Mouse (Mus musculus) hindbrain, embryonic 13.5 days (tissue): ENCODE results near the gene Alox15. TPM values are rescaled to one million over a fixed set of nuclear protein-coding genes. Genes with fewer than 3 reads are reported as not detected.

Experiments
- ATAC-seq: fragments of 200-750 bp; cut with Nextera tagmentation; 2 replicates; pipeline ENCODE4 v1.8.0; 2017; ENCODE audit warnings: moderate TSS enrichment; ENCODE audit not compliant: low FRiP score
- H3K27ac ChIP-seq: fragments of 300-500 bp; sonication (generic); 2 replicates; pipeline ENCODE4 v1.5.1; 2015; ENCODE audit warnings: inconsistent platforms, mild to moderate bottlenecking, moderate library complexity
- H3K27me3 ChIP-seq: fragments of 300-500 bp; sonication (generic); 2 replicates; pipeline ENCODE4 v1.6.1; 2015; ENCODE audit warnings: mild to moderate bottlenecking, inconsistent platforms
- H3K36me3 ChIP-seq: fragments of 300-500 bp; sonication (generic); 2 replicates; pipeline ENCODE4 v1.6.1; 2015; ENCODE audit warnings: mild to moderate bottlenecking, inconsistent platforms
- H3K4me1 ChIP-seq: fragments of 300-500 bp; sonication (generic); replicated peaks from 2 replicates; pipeline ENCODE4 v1.6.1; 2015; ENCODE audit warnings: inconsistent platforms
- H3K4me2 ChIP-seq: fragments of 300-500 bp; sonication (generic); 2 replicates; pipeline ENCODE4 v1.6.1; 2015; ENCODE audit warnings: inconsistent platforms, mild to moderate bottlenecking, moderate library complexity
- H3K4me3 ChIP-seq: fragments of 300-500 bp; sonication (generic); 2 replicates; pipeline ENCODE4 v1.5.1; 2015; ENCODE audit warnings: mild to moderate bottlenecking, inconsistent platforms
- H3K9ac ChIP-seq: fragments of 300-500 bp; sonication (generic); 2 replicates; pipeline ENCODE4 v1.6.1; 2015; ENCODE audit warnings: mild to moderate bottlenecking, inconsistent platforms
- H3K9me3 ChIP-seq: fragments of 300-500 bp; sonication (generic); 2 replicates; pipeline ENCODE4 v1.6.1; 2016; ENCODE audit warnings: inconsistent platforms
- WGBS: fragments of 180-500 bp; shearing (Covaris S2); methylation state at CpG from one replicate; pipeline ENCODE4 v1.1.7; 2015; 5-methylcytosine and 5-hydroxymethylcytosine counted together
- polyA plus RNA-seq: library from polyadenylated mRNA; unstranded; fragments of >200 nt; fragmentation: Nextera tagmentation; extraction: Ambion mirVana; gene quantifications from 2 replicates; pipeline ENCODE4 v1.2.1, GENCODE M21; 2015

Gene Alox15
- polyA plus RNA-seq, 1 experiment from 2014 or later = 0.10 TPM

DNA sequence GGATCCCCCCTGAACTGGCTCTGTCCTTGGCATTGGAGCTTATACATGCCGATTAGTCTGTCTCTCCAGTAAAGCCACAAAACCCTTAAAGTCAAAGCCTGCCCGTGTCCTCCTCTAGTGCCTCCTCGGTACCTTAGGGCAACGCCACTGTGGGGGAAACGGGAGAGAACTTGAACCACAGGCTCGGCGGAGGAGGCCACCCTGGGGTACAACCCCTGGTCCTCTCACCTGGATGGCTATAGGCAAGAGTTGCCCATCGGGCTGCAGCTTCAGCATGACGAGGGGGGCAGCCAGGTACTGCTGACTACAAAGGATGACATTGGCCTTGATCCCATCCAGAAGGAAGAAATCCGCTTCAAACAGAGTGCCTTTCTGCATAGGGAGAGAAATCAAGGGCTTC, 4.0 kb downstream of the Alox15 start:
- Histone ChIP-seq H3K4me2 (no peak overlapping the region), H3K36me3 (no peaks in the 10 kb centered on the region), H3K4me3 (no peak overlapping the region), H3K27me3 (peaks cover 55% of the 10 kb centered on the region), H3K9ac (no peak overlapping the region), H3K9me3 (no peaks in the 10 kb centered on the region), H3K27ac (no peak overlapping the region), H3K4me1 (peaks cover 13% of the 10 kb centered on the region)
- no peak for ATAC-seq
- WGBS = 86% methylated on average over 10 of the region's 10 CpGs

- Histone ChIP-seq H3K27ac (no peak overlapping the region), H3K9ac (no peak overlapping the region), H3K4me3 (no peak overlapping the region), H3K36me3 (no peaks in the 10 kb centered on the region), H3K4me2 (no peak overlapping the region), H3K27me3 (peaks cover 32% of the 10 kb centered on the region), H3K4me1 (no peaks in the 10 kb centered on the region), H3K9me3 (no peaks in the 10 kb centered on the region)
- WGBS = 92% methylated on average over 8 of the region's 8 CpGs
- ATAC-seq = no peak
Observed at GRCm38 (mm10) chr11:70345546-70345945, 6.3 kb downstream of the Alox15 start.

DNA sequence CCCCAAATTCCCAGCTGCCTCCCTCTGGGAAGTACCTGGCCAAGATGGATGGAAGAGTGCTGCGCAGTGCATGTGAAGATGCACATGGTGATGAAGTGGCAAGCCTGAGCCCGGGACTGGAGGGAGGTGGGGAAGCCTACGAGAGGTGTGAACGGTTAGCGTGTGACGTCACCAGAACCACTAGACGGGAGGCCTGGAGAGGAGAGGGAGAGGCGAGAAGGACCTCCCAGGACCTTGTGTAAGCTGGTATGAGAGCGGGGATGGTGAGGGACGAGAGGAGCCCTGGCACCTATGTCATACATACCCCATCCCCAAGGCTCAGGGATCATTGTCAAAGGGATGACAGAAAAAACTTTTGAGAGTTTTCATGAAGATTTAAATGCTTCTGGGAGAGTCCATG, 6.8 kb downstream of the Alox15 start:
- Histone ChIP-seq H3K4me2 (no peak overlapping the region), H3K36me3 (no peaks in the 10 kb centered on the region), H3K27ac (no peak overlapping the region), H3K4me1 (no peaks in the 10 kb centered on the region), H3K4me3 (no peak overlapping the region), H3K27me3 (peaks cover 28% of the 10 kb centered on the region), H3K9ac (no peak overlapping the region), H3K9me3 (no peaks in the 10 kb centered on the region)
- 89% methylated on average over 10 of the region's 10 CpGs for WGBS
- no peak for ATAC-seq

- Histone ChIP-seq H3K4me1 (no peaks in the 10 kb centered on the region), H3K27ac (no peak overlapping the region), H3K36me3 (no peaks in the 10 kb centered on the region), H3K9ac (no peak overlapping the region), H3K4me3 (no peak overlapping the region), H3K9me3 (no peaks in the 10 kb centered on the region), H3K27me3 (peaks cover 4% of the 10 kb centered on the region; the same call in 1 of the 2 replicates), H3K4me2 (no peak overlapping the region)
- ATAC-seq = no peak
- WGBS = 53% methylated on average over 7 of the region's 7 CpGs
Observed at GRCm38 (mm10) chr11:70339481-70339880, 12.3 kb downstream of the Alox15 start.

DNA sequence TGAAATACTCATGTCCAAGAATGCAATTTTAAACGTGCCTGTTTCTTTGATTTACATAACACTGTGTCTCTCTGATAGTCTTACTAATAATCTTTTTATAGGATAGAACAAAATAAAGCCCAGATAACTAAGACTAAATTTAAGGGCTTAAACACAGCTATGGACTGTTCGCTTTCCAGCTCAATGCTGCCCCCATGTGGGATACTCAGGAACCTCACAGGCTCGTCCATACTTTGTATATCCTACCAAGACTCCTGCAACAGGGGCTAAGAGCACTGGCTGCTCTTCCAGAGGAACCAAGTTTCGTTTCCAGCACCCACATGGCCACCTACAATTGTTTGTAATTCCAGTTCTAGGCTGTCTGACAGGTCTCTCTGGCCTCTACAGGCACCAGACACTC, 17.4 kb downstream of the Alox15 start:
- no peak for ATAC-seq
- Histone ChIP-seq H3K36me3 (no peaks in the 10 kb centered on the region), H3K27me3 (peaks cover 4% of the 10 kb centered on the region; the same call in 1 of the 2 replicates), H3K9me3 (no peaks in the 10 kb centered on the region), H3K27ac (no peak overlapping the region), H3K4me1 (no peaks in the 10 kb centered on the region), H3K9ac (no peak overlapping the region), H3K4me2 (no peak overlapping the region), H3K4me3 (no peak overlapping the region)
- WGBS = 32% methylated on average over 4 of the region's 4 CpGs

GRCm38 (mm10) chr11:70324726-70325125, 27.1 kb downstream of the Alox15 start:
- no peak overlapping the region for H3K4me3 ChIP-seq
- ATAC-seq = no peak
- H3K36me3 ChIP-seq = no peaks in the 10 kb centered on the region
- no peak overlapping the region for H3K4me2 ChIP-seq
- 88% methylated on average over 8 of the region's 8 CpGs for WGBS
- no peaks in the 10 kb centered on the region for H3K9me3 ChIP-seq
- no peak overlapping the region for H3K9ac ChIP-seq
- H3K27ac ChIP-seq = no peak overlapping the region
- H3K27me3 ChIP-seq = peaks cover 54% of the 10 kb centered on the region
- peaks cover 7% of the 10 kb centered on the region for H3K4me1 ChIP-seq

GRCm38 (mm10) chr11:70322528-70322927, 29.3 kb downstream of the Alox15 start, which contains the start of gene Alox12e:
Gene Alox12e (minus strand): TSS chr11:70322628.
- 24% methylated on average over 7 of the region's 7 CpGs for WGBS
- Histone ChIP-seq H3K4me2 (peak within 1 kb of the TSS; percentile 33), H3K9me3 (no peaks in the 10 kb centered on the region), H3K9ac (0 out of 2 replicates have a peak within 1 kb of the TSS, but pooled peaks have one; percentile 13), H3K27ac (no peak within 1 kb of the TSS), H3K4me3 (no peak within 1 kb of the TSS; the same call in 1 of the 2 replicates), H3K4me1 (peaks cover 7% of the 10 kb centered on the region), H3K27me3 (peaks cover 66% of the 10 kb centered on the region), H3K36me3 (no peaks in the 10 kb centered on the region)
- no peak for ATAC-seq

DNA sequence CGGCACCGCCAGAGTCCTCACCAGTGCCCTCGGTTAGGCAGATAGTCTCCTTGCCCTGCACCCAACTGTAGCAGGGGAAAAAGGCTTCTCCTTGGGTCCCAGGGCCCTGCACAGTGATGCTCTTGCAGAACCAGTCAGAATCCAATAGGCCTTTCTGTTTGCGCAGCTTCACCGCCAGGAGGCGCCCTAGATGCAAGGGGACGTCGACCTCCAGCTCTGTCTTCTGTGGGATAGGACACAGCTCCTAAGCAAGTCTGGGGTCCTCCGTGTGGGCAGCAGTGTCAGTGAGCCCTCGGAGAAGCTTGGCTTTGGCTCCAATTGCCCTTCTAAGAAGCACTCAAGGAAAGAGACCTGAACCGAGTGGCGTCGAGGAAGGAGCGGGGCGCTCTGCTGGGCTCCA, 30.2 kb downstream of the Alox15 start:
- Histone ChIP-seq H3K4me2 (peak overlapping the region; percentile 33), H3K4me1 (peaks cover 7% of the 10 kb centered on the region), H3K9me3 (no peaks in the 10 kb centered on the region), H3K27me3 (peaks cover 63% of the 10 kb centered on the region), H3K27ac (no peak overlapping the region), H3K4me3 (no peak overlapping the region; the same call in 1 of the 2 replicates), H3K9ac (0 out of 2 replicates have a peak overlapping the region, but pooled peaks have one; percentile 13), H3K36me3 (no peaks in the 10 kb centered on the region)
- ATAC-seq = no peak
- 3% methylated on average over 15 of the region's 15 CpGs for WGBS

DNA sequence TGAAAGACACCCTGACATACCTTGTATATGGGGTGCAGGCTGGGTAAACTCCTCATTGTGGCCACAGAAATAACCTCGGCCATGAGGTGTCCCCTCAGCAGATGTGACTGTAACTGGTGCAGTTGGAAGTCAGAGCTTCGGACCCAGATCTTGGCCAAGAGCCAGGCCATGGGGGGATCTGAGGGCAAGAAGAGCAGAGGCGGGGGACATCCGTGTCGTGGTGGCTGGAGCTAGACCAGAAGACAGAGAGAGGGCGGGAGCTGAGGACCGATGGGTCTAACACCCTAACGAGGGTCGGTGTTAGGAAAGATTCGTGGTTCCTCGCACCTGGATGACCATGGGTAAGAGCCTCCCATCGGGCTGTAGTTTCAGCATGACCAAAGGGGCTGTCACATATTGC, 32.2 kb downstream of the Alox15 start:
- Histone ChIP-seq H3K27me3 (peaks cover 64% of the 10 kb centered on the region), H3K9ac (no peak overlapping the region), H3K4me2 (no peak overlapping the region), H3K27ac (no peak overlapping the region), H3K36me3 (no peaks in the 10 kb centered on the region), H3K4me3 (no peak overlapping the region), H3K4me1 (peaks cover 7% of the 10 kb centered on the region), H3K9me3 (no peaks in the 10 kb centered on the region)
- no peak for ATAC-seq
- 86% methylated on average over 12 of the region's 12 CpGs for WGBS

- ATAC-seq = no peak
- WGBS = 44% methylated on average over 7 of the region's 7 CpGs
- no peak overlapping the region for H3K9ac ChIP-seq
Observed at GRCm38 (mm10) chr11:70313833-70314232, 38.0 kb downstream of the Alox15 start.

GRCm38 (mm10) chr11:70309341-70309740, 42.5 kb downstream of the Alox15 start:
- Histone ChIP-seq H3K4me3 (no peak overlapping the region), H3K9me3 (no peaks in the 10 kb centered on the region), H3K27me3 (peaks cover 10% of the 10 kb centered on the region; the same call in 1 of the 2 replicates), H3K4me2 (no peak overlapping the region), H3K27ac (no peak overlapping the region), H3K4me1 (no peaks in the 10 kb centered on the region), H3K36me3 (no peaks in the 10 kb centered on the region), H3K9ac (no peak overlapping the region)
- no peak for ATAC-seq
- WGBS = 30% methylated on average over 9 of the region's 9 CpGs

More at GRCm38 (mm10) chr11:70313833-70314232, 38.0 kb downstream of the Alox15 start:
- H3K9me3 ChIP-seq = no peaks in the 10 kb centered on the region
- H3K4me2 ChIP-seq = no peak overlapping the region
- no peak overlapping the region for H3K4me3 ChIP-seq
- H3K36me3 ChIP-seq = no peaks in the 10 kb centered on the region
- no peak overlapping the region for H3K27ac ChIP-seq
- H3K4me1 ChIP-seq = no peaks in the 10 kb centered on the region
- H3K27me3 ChIP-seq = peaks cover 16% of the 10 kb centered on the region; the same call in 1 of the 2 replicates

DNA sequence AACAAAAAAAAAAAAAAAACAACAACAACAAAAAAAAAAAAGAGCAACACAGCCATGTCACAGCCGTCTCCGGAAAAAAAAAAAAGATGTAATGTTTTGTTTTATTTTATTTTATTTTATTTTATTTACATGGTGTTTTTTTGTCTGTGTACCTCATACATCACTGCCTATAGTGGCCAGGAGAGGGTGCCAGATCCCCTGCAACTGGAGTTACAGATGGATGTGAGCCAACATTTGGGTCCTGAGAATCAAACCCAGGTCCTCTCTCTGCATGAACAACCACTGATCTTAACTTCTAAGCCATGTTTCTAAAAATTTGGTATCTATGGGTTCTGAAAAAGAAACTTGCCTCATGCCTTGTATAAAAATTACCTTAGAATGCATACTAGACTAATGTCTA, 43.5 kb downstream of the Alox15 start:
- Histone ChIP-seq H3K27ac (no peak overlapping the region), H3K9ac (no peak overlapping the region), H3K27me3 (peaks cover 9% of the 10 kb centered on the region; the same call in 1 of the 2 replicates), H3K9me3 (no peaks in the 10 kb centered on the region), H3K4me1 (no peaks in the 10 kb centered on the region), H3K4me2 (no peak overlapping the region), H3K36me3 (no peaks in the 10 kb centered on the region), H3K4me3 (no peak overlapping the region)
- WGBS = 91% methylated on average over 2 of the region's 2 CpGs
- ATAC-seq = no peak

- H3K4me1 ChIP-seq = no peaks in the 10 kb centered on the region
- peaks cover 3% of the 10 kb centered on the region; the same call in 1 of the 2 replicates for H3K27me3 ChIP-seq
- ATAC-seq = no peak
- WGBS = 68% methylated on average over 7 of the region's 7 CpGs
- H3K36me3 ChIP-seq = no peaks in the 10 kb centered on the region
- no peak overlapping the region for H3K4me3 ChIP-seq
- H3K9me3 ChIP-seq = no peaks in the 10 kb centered on the region
- no peak overlapping the region for H3K4me2 ChIP-seq
- H3K27ac ChIP-seq = no peak overlapping the region
- no peak overlapping the region for H3K9ac ChIP-seq
Observed at GRCm38 (mm10) chr11:70306159-70306558, 45.7 kb downstream of the Alox15 start.
